Mouse (Mus musculus) stomach, postnatal 0 days (tissue): ENCODE data around the gene Ate1. TPM values are rescaled to one million over a fixed set of nuclear protein-coding genes. Genes with fewer than 3 reads are reported as not detected.

Experiments
- ATAC-seq: fragments of 200-750 bp; cut with Nextera tagmentation; 2 replicates; pipeline ENCODE4 v1.8.0; 2017; ENCODE audit not compliant: low FRiP score, low TSS enrichment
- DNase-seq: peaks from one replicate; pipeline ENCODE4 v3.0.0-alpha.2; 2016; ENCODE audit warnings: low spot score
- H3K27ac ChIP-seq: fragments of 300-500 bp; sonication (generic); replicated peaks from 2 replicates; pipeline ENCODE4 v1.5.1; 2014; ENCODE audit warnings: mild to moderate bottlenecking, control low read depth
- H3K27me3 ChIP-seq: fragments of 300-500 bp; sonication (generic); 2 replicates; pipeline ENCODE4 v1.6.1; 2014; ENCODE audit warnings: low read length; ENCODE audit not compliant: control insufficient read depth, insufficient read depth
- H3K36me3 ChIP-seq: fragments of 300-500 bp; sonication (generic); 2 replicates; pipeline ENCODE4 v1.6.1; 2014; ENCODE audit warnings: low read length, mixed read lengths; ENCODE audit not compliant: control insufficient read depth, insufficient read depth
- H3K4me1 ChIP-seq: fragments of 300-500 bp; sonication (generic); replicated peaks from 2 replicates; pipeline ENCODE4 v1.6.1; 2014; ENCODE audit warnings: antibody characterized with exemption; ENCODE audit not compliant: control insufficient read depth, insufficient read depth
- H3K4me2 ChIP-seq: fragments of 300-500 bp; sonication (generic); replicated peaks from 2 replicates; pipeline ENCODE4 v1.6.1; 2014; ENCODE audit warnings: low read depth, mild to moderate bottlenecking, control low read depth, moderate library complexity
- H3K4me3 ChIP-seq: fragments of 300-500 bp; sonication (generic); 2 replicates; pipeline ENCODE4 v1.5.1; 2014; ENCODE audit warnings: low read depth, low read length, control low read depth
- H3K9ac ChIP-seq: fragments of 300-500 bp; sonication (generic); 2 replicates; pipeline ENCODE4 v1.6.1; 2014; ENCODE audit warnings: mild to moderate bottlenecking, low read length, control low read depth, mixed read lengths
- H3K9me3 ChIP-seq: fragments of 300-500 bp; sonication (generic); 2 replicates; pipeline ENCODE4 v1.6.1; 2016; ENCODE audit warnings: low read length; ENCODE audit not compliant: control insufficient read depth
- CTCF ChIP-seq: IDR thresholded peaks from 2 replicates; pipeline ENCODE4 v1.5.1; 2016; ENCODE audit warnings: antibody characterized with exemption, low read depth, mild to moderate bottlenecking, moderate library complexity
- EP300 ChIP-seq: optimal IDR thresholded peaks from 2 replicates; pipeline ENCODE3; 2016; ENCODE audit warnings: antibody characterized with exemption
- WGBS: fragments of 180-500 bp; shearing (Covaris S2); extraction: QIAGEN DNeasy Blood & Tissue Kit; methylation state at CpG from one replicate; pipeline ENCODE4 v1.1.7; 2014; 5-methylcytosine and 5-hydroxymethylcytosine counted together
- polyA plus RNA-seq: library from polyadenylated mRNA; unstranded; fragments of >200 nt; fragmentation: Nextera tagmentation; extraction: Ambion mirVana; gene quantifications from 2 replicates; pipeline ENCODE4 v1.2.1, GENCODE M21; 2015

The Ate1 gene
- polyA plus RNA-seq, 1 experiment from 2014 or later = 56.4 TPM

DNA sequence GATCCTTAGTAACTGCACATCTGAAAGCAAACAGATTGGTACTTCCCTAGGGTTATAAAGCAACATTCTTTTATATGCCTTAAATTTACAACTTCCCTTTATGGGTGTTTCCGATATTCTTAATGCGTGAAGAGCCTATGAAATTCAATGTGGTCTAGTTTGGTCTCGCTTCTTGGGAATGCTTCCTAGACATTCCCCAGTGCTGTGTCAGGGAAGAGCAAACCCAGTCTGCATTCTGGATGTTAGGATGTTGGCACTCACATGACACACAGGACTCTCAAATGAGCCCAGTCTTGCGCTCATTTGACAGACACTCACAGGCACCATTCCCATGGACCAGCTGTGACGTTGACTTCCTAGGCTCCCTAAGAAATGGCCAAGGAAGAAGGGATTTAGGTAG, 140.3 kb downstream of the Ate1 start:
- no peak overlapping the region for H3K27ac ChIP-seq
- DNase-seq = no peak
- 88% methylated on average over 5 of the region's 5 CpGs for WGBS
- H3K36me3 ChIP-seq = no peaks in the 10 kb centered on the region
- H3K4me3 ChIP-seq = no peak overlapping the region
- H3K27me3 ChIP-seq = no peaks in the 10 kb centered on the region
- no peak for TF ChIP-seq CTCF
- TF ChIP-seq EP300 = no peak
- no peak overlapping the region for H3K4me2 ChIP-seq
- no peak overlapping the region for H3K9ac ChIP-seq
- no peak for ATAC-seq
- H3K4me1 ChIP-seq = no peaks in the 10 kb centered on the region
- H3K9me3 ChIP-seq = no peaks in the 10 kb centered on the region

DNA sequence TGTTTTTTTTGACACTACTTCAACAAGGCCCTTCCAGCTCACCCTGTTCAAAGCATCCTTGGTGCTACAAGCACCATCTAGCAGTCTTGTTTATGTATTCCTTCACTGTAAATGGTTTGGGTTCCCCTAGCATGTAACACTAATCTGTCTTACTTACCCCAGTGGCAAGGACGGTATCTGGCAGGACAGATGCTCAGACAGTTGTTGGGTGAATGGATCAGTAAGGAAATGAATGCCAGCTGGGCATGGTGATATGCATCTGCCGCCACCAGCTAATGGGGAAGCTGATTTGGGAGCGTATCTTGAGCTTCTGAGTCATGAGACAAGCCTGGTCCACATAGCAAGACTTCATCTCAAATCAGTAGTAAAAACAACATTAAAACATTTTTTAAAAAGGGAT, 141.9 kb downstream of the Ate1 start:
- Histone ChIP-seq H3K27me3 (no peaks in the 10 kb centered on the region), H3K4me2 (no peak overlapping the region), H3K9me3 (no peaks in the 10 kb centered on the region), H3K9ac (no peak overlapping the region), H3K36me3 (no peaks in the 10 kb centered on the region), H3K27ac (no peak overlapping the region), H3K4me1 (no peaks in the 10 kb centered on the region), H3K4me3 (no peak overlapping the region)
- WGBS = 82% methylated on average over 3 of the region's 3 CpGs
- TF ChIP-seq CTCF (no peak), EP300 (no peak)
- ATAC-seq (no peak), DNase-seq (no peak)

GRCm38 (mm10) chr7:130374311-130374710, 145.9 kb downstream of the Ate1 start:
- H3K27me3 ChIP-seq = no peaks in the 10 kb centered on the region
- TF ChIP-seq EP300 = no peak
- TF ChIP-seq CTCF = no peak
- H3K4me2 ChIP-seq = no peak overlapping the region
- DNase-seq (no peak), ATAC-seq (no peak)
- H3K4me1 ChIP-seq = no peaks in the 10 kb centered on the region
- WGBS = 82% methylated on average over 9 of the region's 9 CpGs
- no peaks in the 10 kb centered on the region for H3K36me3 ChIP-seq
- no peaks in the 10 kb centered on the region for H3K9me3 ChIP-seq
- no peak overlapping the region for H3K27ac ChIP-seq
- no peak overlapping the region for H3K4me3 ChIP-seq
- H3K9ac ChIP-seq = no peak overlapping the region

DNA sequence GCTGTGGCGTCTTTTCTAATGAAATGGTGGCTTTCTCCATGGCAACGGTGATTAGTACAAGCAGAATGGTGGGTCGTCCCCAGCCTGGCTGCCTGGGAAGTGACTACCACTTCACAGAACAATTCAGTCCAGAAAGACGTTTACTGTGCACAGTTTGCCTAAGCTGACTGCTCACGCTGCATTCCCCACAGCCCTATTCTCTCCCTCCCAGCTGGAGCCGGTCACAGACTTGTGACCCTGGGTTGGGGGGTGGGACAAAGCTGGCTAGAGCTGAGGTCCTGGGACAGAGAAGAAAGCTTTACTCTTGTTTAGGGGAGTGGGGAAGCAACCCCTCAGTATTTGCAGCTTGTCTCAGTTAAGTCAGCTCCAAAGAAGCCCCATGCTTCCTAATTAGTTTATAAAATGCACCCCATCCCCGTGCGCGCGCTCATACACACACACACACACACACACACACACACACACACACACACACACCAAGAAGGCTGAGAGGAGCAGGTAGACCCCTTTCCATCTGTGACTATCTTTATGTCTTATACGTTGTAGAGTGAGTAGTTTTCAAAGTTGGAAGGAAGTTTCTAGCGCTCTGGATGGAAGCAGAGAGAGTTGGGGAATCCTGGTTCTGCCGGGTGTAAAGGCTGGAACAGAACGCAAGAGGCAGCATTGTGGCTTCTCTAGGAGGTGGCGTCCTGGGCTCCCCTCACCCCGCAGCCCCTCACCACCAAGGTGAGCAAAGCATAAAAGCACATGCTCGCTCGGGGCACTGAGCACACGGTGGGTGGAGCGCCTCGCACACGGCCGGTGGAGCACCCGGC, 151.1 kb downstream of the Ate1 start:
- Histone ChIP-seq H3K36me3 (no peaks in the 10 kb centered on the region), H3K9me3 (no peaks in the 10 kb centered on the region), H3K4me2 (0 out of 2 replicates have a peak overlapping the region, but pooled peaks have one; percentile 18), H3K4me1 (no peaks in the 10 kb centered on the region), H3K4me3 (no peak overlapping the region), H3K27ac (no peak overlapping the region), H3K27me3 (no peaks in the 10 kb centered on the region), H3K9ac (peak overlapping the region; percentile 4; the same call in 1 of the 2 replicates)
- peak; percentile 12; the same call in 1 of the 2 replicates for ATAC-seq
- TF ChIP-seq EP300 (no peak), CTCF (peak; percentile 35)
- 42% methylated on average over 24 of the region's 24 CpGs for WGBS
- no peak for DNase-seq

- no peak overlapping the region for H3K27ac ChIP-seq
- H3K4me2 ChIP-seq = no peak overlapping the region
- 70% methylated on average over 13 of the region's 13 CpGs for WGBS
- peak overlapping the region; percentile 4; the same call in 1 of the 2 replicates for H3K9ac ChIP-seq
- no peaks in the 10 kb centered on the region for H3K36me3 ChIP-seq
- H3K27me3 ChIP-seq = no peaks in the 10 kb centered on the region
- H3K4me1 ChIP-seq = no peaks in the 10 kb centered on the region
- no peak overlapping the region for H3K4me3 ChIP-seq
- H3K9me3 ChIP-seq = no peaks in the 10 kb centered on the region
- ATAC-seq (no peak), DNase-seq (no peak)
- TF ChIP-seq EP300 (no peak), CTCF (no peak)
These were observed 151.9 kb downstream of the Ate1 start for GRCm38 (mm10) chr7:130368036-130368826.
